Mouse (Mus musculus) layer of hippocampus, adult 18-20 months (tissue): ENCODE measurements around the gene Zfp653. TPM values are rescaled to one million over a fixed set of nuclear protein-coding genes. Genes with fewer than 3 reads are reported as not detected.

Experiments used
- DNase-seq, 2 experiments: peaks; one replicate each; pipeline ENCODE4 v3.0.0; 2022; ENCODE audit warnings: low spot score in 2 of 2
- microRNA-seq, 2 experiments: library from miRNA; unstranded; fragments of <30 nt; microRNA quantifications; one replicate each; pipeline ENCODE4 v1.2.0; 2021
- total RNA-seq, 2 experiments: library from RNA; stranded (reverse); gene quantifications; 2 replicates each; pipeline ENCODE4 v1.2.3; 2021

Gene Zfp653
- total RNA-seq, 2 experiments from 2014 or later, result 20.8 to 21.7 TPM

- no peak for DNase-seq
Observed at GRCm38 (mm10) chr9:22035300-22036044, 35.7 kb downstream of the Zfp653 start.

- no peak for DNase-seq
Observed at GRCm38 (mm10) chr9:22030386-22030785, 40.8 kb downstream of the Zfp653 start.

- no peak for DNase-seq
Observed at GRCm38 (mm10) chr9:22028467-22028866, 42.7 kb downstream of the Zfp653 start.

GRCm38 (mm10) chr9:22024592-22024991 is 46.6 kb downstream of the Zfp653 start:
- DNase-seq, result peak in 1 of 2 experiments; percentile 55

DNA sequence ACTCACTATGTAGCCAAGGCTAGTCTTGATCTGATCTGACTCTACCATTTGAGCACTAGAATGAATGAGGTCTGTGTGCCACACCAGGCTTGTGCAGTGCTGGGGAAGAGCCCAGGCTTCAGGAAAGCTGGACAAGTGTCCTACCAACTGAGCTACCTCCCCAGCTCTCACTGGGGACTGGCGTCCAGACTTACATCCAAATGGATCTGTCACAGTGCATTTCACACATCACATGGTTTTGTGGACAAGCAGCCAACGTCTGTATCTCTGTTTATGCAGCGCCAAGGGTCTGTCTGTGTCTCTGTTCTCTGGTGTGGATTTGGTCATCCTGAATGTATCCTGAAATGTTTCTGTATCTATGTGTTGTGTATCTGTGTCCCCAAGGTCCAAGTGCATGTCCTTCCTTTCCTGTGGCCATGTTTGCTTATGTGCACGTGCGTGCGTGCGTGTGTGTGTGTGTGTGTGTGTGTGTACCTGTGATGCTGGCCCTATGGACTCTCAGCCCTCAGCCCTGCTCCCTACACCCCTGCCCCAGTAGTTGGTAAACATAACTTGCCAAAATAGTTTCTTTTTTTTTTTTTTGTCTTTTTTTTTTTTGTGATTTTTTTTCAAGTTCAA is 53.9 kb downstream of the Zfp653 start:
- DNase-seq, result no peak

DNA sequence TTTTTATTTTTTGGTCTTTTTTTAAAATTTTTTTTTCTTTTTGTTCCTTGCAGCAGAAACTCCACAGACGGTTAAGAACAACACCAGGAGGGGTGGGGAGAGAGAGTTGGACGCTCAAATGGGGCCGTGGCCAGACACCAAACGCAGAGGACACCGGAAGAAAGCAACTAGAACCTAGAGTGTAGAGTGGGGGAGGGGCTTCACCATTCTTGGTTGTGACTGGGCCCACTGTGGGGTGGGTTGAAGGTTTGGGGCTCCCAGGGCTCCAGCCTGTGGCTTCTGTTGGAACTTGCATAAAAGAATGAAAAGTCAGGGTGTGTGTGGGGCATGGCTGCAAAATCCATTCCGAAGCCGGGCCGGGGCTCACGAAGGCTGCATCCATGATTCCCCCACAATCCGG is 54.9 kb downstream of the Zfp653 start:
- DNase-seq, result no peak

GRCm38 (mm10) chr9:22012731-22013130 is 58.4 kb downstream of the Zfp653 start:
- DNase-seq, result no peak

- DNase-seq, result no peak
Observed at GRCm38 (mm10) chr9:22011055-22011454, 60.1 kb downstream of the Zfp653 start.

Small RNAs within 50 kb of the gene (microRNA-seq; reads per million reads assigned to microRNA genes)
- 0 to 0.59 reads per million in 2 experiments for gene Mir7084

Other genes with a start within 250 kb of the Zfp653 start
- gene Angptl8, start 235.9 kb downstream of the Zfp653 start, total RNA-seq, result not detected
- 10 to 100 TPM; 11.3 to 13.1 TPM for gene Dock6, start 218.7 kb downstream of the Zfp653 start, total RNA-seq
- 10 to 100 TPM; 17.7 to 19.3 TPM for gene Rab3d, start 153.2 kb downstream of the Zfp653 start, total RNA-seq
- 10 to 100 TPM; 16.3 to 16.5 TPM for gene Ccdc159, start 143.9 kb downstream of the Zfp653 start, total RNA-seq
- gene Tmem205, start 143.8 kb downstream of the Zfp653 start, total RNA-seq, result 10 to 100 TPM; 40.2 to 42.2 TPM
- 100 to 1,000 TPM; 273 to 278 TPM for gene Plppr2, start 134.3 kb downstream of the Zfp653 start, total RNA-seq
- 10 to 100 TPM; 13.3 to 13.7 TPM for gene Swsap1, start 115.6 kb downstream of the Zfp653 start, total RNA-seq
- gene Epor, start 107.9 kb downstream of the Zfp653 start, total RNA-seq, result 1 to 10 TPM; 9.0 to 9.1 TPM
- 1 to 10 TPM; 2.2 to 2.6 TPM for gene Rgl3, start 81.9 kb downstream of the Zfp653 start, total RNA-seq
- gene Ccdc151, start 68.7 kb downstream of the Zfp653 start, total RNA-seq, result 1 to 10 TPM; 8.6 to 8.9 TPM
- 100 to 1,000 TPM; 106 to 115 TPM for gene Prkcsh, start 68.6 kb downstream of the Zfp653 start, total RNA-seq
- gene Elavl3, start 19.4 kb downstream of the Zfp653 start, total RNA-seq, result 100 to 1,000 TPM; 168 to 172 TPM
- 1 to 10 TPM; 2.0 to 4.4 TPM for gene Gm49318, start 117 bp downstream of the Zfp653 start, total RNA-seq
- 10 to 100 TPM; 49.8 to 51.3 TPM for gene Ecsit, start 14.1 kb upstream of the Zfp653 start, total RNA-seq
- gene Cnn1, start 27.8 kb upstream of the Zfp653 start, total RNA-seq, result under 1 TPM in 1 of 2 experiments, not detected in 1; 0.53 TPM
- 10 to 100 TPM; 56.4 to 58.4 TPM for gene Elof1, start 45.8 kb upstream of the Zfp653 start, total RNA-seq
- under 1 TPM; 0.41 to 0.84 TPM for gene Acp5, start 64.3 kb upstream of the Zfp653 start, total RNA-seq
- gene Pigyl, start 85.5 kb upstream of the Zfp653 start, total RNA-seq, result 10 to 100 TPM; 45.4 to 48.3 TPM
- gene Zfp872, start 116.7 kb upstream of the Zfp653 start, total RNA-seq, result not detected
- gene Zfp809, start 154.3 kb upstream of the Zfp653 start, total RNA-seq, result 10 to 100 TPM; 24.9 to 25.5 TPM
- 1 to 10 TPM; 5.1 to 5.5 TPM for gene Zfp599, start 188.5 kb upstream of the Zfp653 start, total RNA-seq
- gene Zfp810, start 236.3 kb upstream of the Zfp653 start, total RNA-seq, result 10 to 100 TPM; 14.5 TPM